Mouse (Mus musculus) hindbrain, embryonic 15.5 days (tissue): ENCODE results near the gene Ush2a. TPM values are rescaled to one million over a fixed set of nuclear protein-coding genes. Genes with fewer than 3 reads are reported as not detected.

Source experiments
- ATAC-seq: fragments of 200-750 bp; cut with Nextera tagmentation; 2 replicates; pipeline ENCODE4 v1.8.0; 2017; ENCODE audit warnings: low read depth, moderate number of reproducible peaks, moderate TSS enrichment; ENCODE audit not compliant: low FRiP score
- H3K27ac ChIP-seq: fragments of 300-500 bp; sonication (generic); replicated peaks from 2 replicates; pipeline ENCODE4 v1.5.1; 2015; ENCODE audit warnings: mild to moderate bottlenecking, inconsistent platforms
- H3K27me3 ChIP-seq: fragments of 300-500 bp; sonication (generic); 2 replicates; pipeline ENCODE4 v1.6.1; 2015; ENCODE audit warnings: control low read depth, inconsistent platforms
- H3K36me3 ChIP-seq: fragments of 300-500 bp; sonication (generic); 2 replicates; pipeline ENCODE4 v1.6.1; 2015; ENCODE audit warnings: control low read depth, inconsistent platforms
- H3K4me1 ChIP-seq: fragments of 300-500 bp; sonication (generic); replicated peaks from 2 replicates; pipeline ENCODE4 v1.6.1; 2015; ENCODE audit warnings: control low read depth, inconsistent platforms
- H3K4me2 ChIP-seq: fragments of 300-500 bp; sonication (generic); 2 replicates; pipeline ENCODE4 v1.6.1; 2015; ENCODE audit warnings: moderate library complexity, mild to moderate bottlenecking, inconsistent platforms
- H3K4me3 ChIP-seq: fragments of 300-500 bp; sonication (generic); 2 replicates; pipeline ENCODE4 v1.5.1; 2015; ENCODE audit warnings: mild to moderate bottlenecking, inconsistent platforms
- H3K9ac ChIP-seq: fragments of 300-500 bp; sonication (generic); 2 replicates; pipeline ENCODE4 v1.6.1; 2015; ENCODE audit warnings: inconsistent platforms
- H3K9me3 ChIP-seq: fragments of 300-500 bp; sonication (generic); 2 replicates; pipeline ENCODE4 v1.6.1; 2016; ENCODE audit warnings: control low read depth, inconsistent platforms
- WGBS: fragments of 180-500 bp; shearing (Covaris S2); methylation state at CpG from one replicate; pipeline ENCODE4 v1.1.7; 2015; 5-methylcytosine and 5-hydroxymethylcytosine counted together
- polyA plus RNA-seq: library from polyadenylated mRNA; unstranded; fragments of >200 nt; fragmentation: Nextera tagmentation; extraction: Ambion mirVana; gene quantifications from 2 replicates; pipeline ENCODE4 v1.2.1, GENCODE M21; 2015

The Ush2a gene
- polyA plus RNA-seq, 1 experiment from 2014 or later, result 0.08 TPM

- no peak overlapping the region for H3K9ac ChIP-seq
- H3K4me2 ChIP-seq, result no peak overlapping the region
- no peaks in the 10 kb centered on the region for H3K36me3 ChIP-seq
- H3K9me3 ChIP-seq, result no peaks in the 10 kb centered on the region
- H3K4me1 ChIP-seq, result 0 out of 2 replicates have a peak, but pooled peaks cover 3% of the 10 kb centered on the region
- no peak overlapping the region for H3K4me3 ChIP-seq
- no peaks in the 10 kb centered on the region for H3K27me3 ChIP-seq
- no peak for ATAC-seq
- WGBS, result 82% methylated on average over 4 of the region's 4 CpGs
- H3K27ac ChIP-seq, result no peak overlapping the region
Observed at GRCm38 (mm10) chr1:188952501-188952900, 690.7 kb downstream of the Ush2a start.

DNA sequence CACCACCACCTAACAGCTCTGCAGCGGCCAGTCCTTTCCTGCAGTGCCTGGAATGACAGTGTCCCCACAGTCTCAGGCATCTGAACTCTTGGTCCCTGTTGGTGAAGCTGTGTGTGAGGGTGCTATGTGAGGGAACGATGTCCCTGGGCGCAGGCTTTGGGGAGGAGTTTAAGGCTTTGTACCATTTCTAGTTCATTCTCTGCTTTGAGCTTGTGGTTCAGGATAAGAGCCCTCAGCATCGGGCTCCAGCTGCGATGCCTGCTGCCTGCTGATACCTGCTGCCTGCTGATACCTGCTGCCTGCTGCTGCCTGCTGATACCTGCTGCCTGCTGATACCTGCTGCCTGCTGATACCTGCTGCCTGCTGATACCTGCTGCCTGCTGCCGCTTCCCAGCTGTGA, 711.3 kb downstream of the Ush2a start:
- Histone ChIP-seq H3K4me2 (no peak overlapping the region), H3K4me1 (no peaks in the 10 kb centered on the region), H3K9ac (no peak overlapping the region), H3K4me3 (no peak overlapping the region), H3K36me3 (peaks cover 66% of the 10 kb centered on the region), H3K27ac (no peak overlapping the region), H3K9me3 (no peaks in the 10 kb centered on the region), H3K27me3 (no peaks in the 10 kb centered on the region)
- no peak for ATAC-seq
- WGBS, result 88% methylated on average over 6 of the region's 6 CpGs

- Histone ChIP-seq H3K27me3 (no peaks in the 10 kb centered on the region), H3K4me2 (no peak overlapping the region), H3K9me3 (no peaks in the 10 kb centered on the region), H3K9ac (no peak overlapping the region), H3K27ac (no peak overlapping the region), H3K4me1 (no peaks in the 10 kb centered on the region), H3K36me3 (peaks cover 65% of the 10 kb centered on the region), H3K4me3 (no peak overlapping the region)
- 0 out of 2 replicates have a peak, but pooled peaks have one; percentile 30 for ATAC-seq
- 93% methylated on average over 16 of the region's 16 CpGs for WGBS
Observed at GRCm38 (mm10) chr1:188973926-188974325, 712.1 kb downstream of the Ush2a start.

GRCm38 (mm10) chr1:188980050-188980449, 718.2 kb downstream of the Ush2a start:
- Histone ChIP-seq H3K27me3 (no peaks in the 10 kb centered on the region), H3K9me3 (no peaks in the 10 kb centered on the region), H3K36me3 (peaks cover 61% of the 10 kb centered on the region), H3K4me2 (no peak overlapping the region), H3K4me3 (no peak overlapping the region), H3K9ac (no peak overlapping the region), H3K4me1 (no peaks in the 10 kb centered on the region), H3K27ac (no peak overlapping the region)
- no peak for ATAC-seq
- WGBS, result 23% methylated on average over 3 of the region's 3 CpGs

DNA sequence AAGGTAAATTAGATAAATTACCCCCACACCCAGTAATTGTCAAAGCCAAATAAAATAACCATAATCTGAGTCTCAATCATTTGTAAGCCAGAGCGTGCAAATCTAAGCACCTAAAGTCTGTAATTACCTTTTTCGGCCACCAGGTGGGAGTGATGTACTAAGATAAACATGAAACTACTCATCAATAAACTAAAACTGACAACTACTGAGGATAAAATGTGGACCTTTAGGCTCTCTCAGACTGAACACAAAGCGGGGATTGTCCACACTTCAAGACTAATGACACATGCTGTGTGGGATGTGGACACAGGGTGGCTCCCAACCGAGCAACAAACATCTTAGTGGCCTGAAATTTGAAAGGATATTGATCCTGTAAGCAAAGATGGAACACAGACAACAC, 731.4 kb downstream of the Ush2a start:
- Histone ChIP-seq H3K9me3 (no peaks in the 10 kb centered on the region), H3K27me3 (no peaks in the 10 kb centered on the region), H3K4me1 (0 out of 2 replicates have a peak, but pooled peaks cover 2% of the 10 kb centered on the region), H3K36me3 (peaks cover 41% of the 10 kb centered on the region), H3K27ac (no peak overlapping the region), H3K4me2 (no peak overlapping the region), H3K4me3 (no peak overlapping the region), H3K9ac (no peak overlapping the region)
- no peak for ATAC-seq
- WGBS, result 35% methylated on average over 4 of the region's 4 CpGs

GRCm38 (mm10) chr1:188997921-188998320, 736.1 kb downstream of the Ush2a start:
- ATAC-seq, result no peak
- H3K36me3 ChIP-seq, result peaks cover 32% of the 10 kb centered on the region
- 96% methylated on average over 3 of the region's 3 CpGs for WGBS

DNA sequence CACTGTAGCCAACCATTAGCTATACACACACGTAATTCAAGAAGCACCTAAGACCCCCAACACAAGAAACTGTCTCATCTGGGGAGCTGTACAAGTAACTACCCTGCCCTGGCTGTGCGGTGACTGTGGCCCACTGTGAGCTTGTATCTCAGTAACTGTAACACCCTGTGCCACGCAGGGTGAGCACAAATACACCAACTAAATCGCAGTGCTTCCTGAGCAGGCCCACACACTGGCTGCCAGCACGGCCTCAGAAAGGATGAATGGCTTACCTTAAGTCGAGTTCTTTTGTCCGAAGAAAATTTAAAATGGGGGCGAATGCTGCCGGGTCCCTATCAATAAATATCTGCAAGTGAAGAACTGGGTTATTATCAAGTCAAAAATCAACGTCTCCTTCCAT, 738.2 kb downstream of the Ush2a start:
- Histone ChIP-seq H3K4me2 (no peak overlapping the region), H3K4me1 (peaks cover 13% of the 10 kb centered on the region; the same call in 1 of the 2 replicates), H3K27ac (no peak overlapping the region), H3K4me3 (no peak overlapping the region), H3K9me3 (no peaks in the 10 kb centered on the region), H3K9ac (no peak overlapping the region), H3K36me3 (peaks cover 27% of the 10 kb centered on the region), H3K27me3 (no peaks in the 10 kb centered on the region)
- ATAC-seq, result no peak
- 89% methylated on average over 10 of the region's 10 CpGs for WGBS

More at GRCm38 (mm10) chr1:188997921-188998320, 736.1 kb downstream of the Ush2a start:
- Histone ChIP-seq H3K27ac (no peak overlapping the region), H3K4me2 (no peak overlapping the region), H3K9me3 (no peaks in the 10 kb centered on the region), H3K27me3 (no peaks in the 10 kb centered on the region), H3K9ac (no peak overlapping the region), H3K4me1 (0 out of 2 replicates have a peak, but pooled peaks cover 2% of the 10 kb centered on the region), H3K4me3 (no peak overlapping the region)

- ATAC-seq, result no peak
- H3K4me2 ChIP-seq, result no peak overlapping the region
- no peaks in the 10 kb centered on the region for H3K9me3 ChIP-seq
- peaks cover 10% of the 10 kb centered on the region for H3K36me3 ChIP-seq
- no peak overlapping the region for H3K9ac ChIP-seq
- 96% methylated on average over 12 of the region's 12 CpGs for WGBS
- no peaks in the 10 kb centered on the region for H3K27me3 ChIP-seq
- H3K4me1 ChIP-seq, result peaks cover 32% of the 10 kb centered on the region
- no peak overlapping the region for H3K27ac ChIP-seq
- H3K4me3 ChIP-seq, result no peak overlapping the region
Observed at GRCm38 (mm10) chr1:189001815-189002214, 740.0 kb downstream of the Ush2a start.

GRCm38 (mm10) chr1:189004774-189005173, 743.0 kb downstream of the Ush2a start:
- Histone ChIP-seq H3K27ac (no peak overlapping the region), H3K4me1 (peaks cover 35% of the 10 kb centered on the region), H3K9me3 (no peaks in the 10 kb centered on the region), H3K27me3 (no peaks in the 10 kb centered on the region), H3K4me2 (no peak overlapping the region), H3K9ac (no peak overlapping the region), H3K4me3 (no peak overlapping the region), H3K36me3 (no peaks in the 10 kb centered on the region; the same call in 1 of the 2 replicates)
- ATAC-seq, result no peak
- 95% methylated on average over 1 of the region's 1 CpGs for whole genome bisulfite sequencing

- no peaks in the 10 kb centered on the region for H3K36me3 ChIP-seq
- no peak overlapping the region for H3K9ac ChIP-seq
- 69% methylated on average over 5 of the region's 5 CpGs for WGBS
- peaks cover 35% of the 10 kb centered on the region for H3K4me1 ChIP-seq
- peak overlapping the region; percentile 92 for H3K4me2 ChIP-seq
- H3K27me3 ChIP-seq, result no peaks in the 10 kb centered on the region
- H3K9me3 ChIP-seq, result no peaks in the 10 kb centered on the region
- peak overlapping the region; percentile 86; the same call in 1 of the 2 replicates for H3K4me3 ChIP-seq
- no peak overlapping the region for H3K27ac ChIP-seq
- no peak for ATAC-seq
Observed at GRCm38 (mm10) chr1:189006267-189006666, 744.4 kb downstream of the Ush2a start.

DNA sequence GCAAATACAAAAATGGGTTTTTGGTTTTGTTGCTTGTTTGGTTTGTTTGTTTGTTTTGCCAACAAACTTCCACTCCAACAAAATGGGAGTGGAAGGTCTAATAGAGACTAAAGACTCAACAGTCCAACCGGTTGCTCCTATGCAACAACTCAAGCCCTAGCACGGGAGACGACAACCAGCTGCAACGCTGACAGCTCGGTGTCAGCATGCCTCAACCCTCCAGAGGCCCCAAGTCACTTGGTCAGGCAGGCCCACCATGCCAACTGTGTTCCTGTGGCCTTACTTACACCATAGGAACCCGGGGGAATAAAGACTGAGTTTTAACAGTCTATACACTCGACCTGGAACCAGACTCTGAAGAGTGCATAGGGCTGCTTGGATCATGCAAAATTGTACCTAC, 745.0 kb downstream of the Ush2a start:
- peak overlapping the region; percentile 92 for H3K9ac ChIP-seq
- H3K4me2 ChIP-seq, result peak overlapping the region; percentile 92
- no peak overlapping the region for H3K27ac ChIP-seq
- no peak for ATAC-seq
- H3K9me3 ChIP-seq, result no peaks in the 10 kb centered on the region
- peak overlapping the region; percentile 86 for H3K4me3 ChIP-seq
- WGBS, result 4% methylated on average over 7 of the region's 7 CpGs
- H3K27me3 ChIP-seq, result no peaks in the 10 kb centered on the region
- H3K4me1 ChIP-seq, result peaks cover 35% of the 10 kb centered on the region
- no peaks in the 10 kb centered on the region for H3K36me3 ChIP-seq

- Histone ChIP-seq H3K9ac (peak within 1 kb of the TSS; percentile 92), H3K27ac (peak within 1 kb of the TSS; percentile 63), H3K27me3 (no peaks in the 10 kb centered on the region), H3K36me3 (no peaks in the 10 kb centered on the region), H3K4me1 (peaks cover 35% of the 10 kb centered on the region), H3K9me3 (no peaks in the 10 kb centered on the region), H3K4me3 (peak within 1 kb of the TSS; percentile 86), H3K4me2 (peak within 1 kb of the TSS; percentile 92)
- WGBS, result under 1% methylated on average over 72 of the region's 74 CpGs
- ATAC-seq, result peak; percentile 86
Observed at GRCm38 (mm10) chr1:189007239-189007979, 745.6 kb downstream of the Ush2a start, which contains the start of gene Kctd3. Gene Kctd3, minus strand, starts transcription at chr1:189007841.
